Mouse (Mus musculus) MEL (cell line): Measurements from ENCODE around the gene Cpeb4. TPM values are rescaled to one million over a fixed set of nuclear protein-coding genes. Genes with fewer than 3 reads are reported as not detected.

Source experiments
- DNase-seq: peaks from one replicate; pipeline ENCODE4 v3.0.0; 2011; ENCODE audit warnings: low read depth, low spot score
- H3K27ac ChIP-seq: 2 replicates; pipeline ENCODE4 v1.5.1; 2012; ENCODE audit warnings: low read depth, mild to moderate bottlenecking, control low read depth, low read length, moderate library complexity; ENCODE audit not compliant: control insufficient read depth
- H3K27me3 ChIP-seq, 2 experiments: fragments of 150-350 bp in 1 of 2; sonication (generic) in 1 of 2; 2 replicates each; pipeline ENCODE4 v1.6.1; 2012; ENCODE audit warnings: low read length in 2 of 2, mild to moderate bottlenecking in 2 of 2, improper control_type of control experiment in 1 of 2, moderate library complexity in 1 of 2; ENCODE audit not compliant: insufficient read depth in 2 of 2, control insufficient read depth in 1 of 2
- H3K36me3 ChIP-seq, 2 experiments: 2 replicates each; pipeline ENCODE4 v1.6.1; 2012 to 2014; ENCODE audit warnings: low read length in 2 of 2, improper control_type of control experiment in 1 of 2, inconsistent platforms in 1 of 2, mild to moderate bottlenecking in 1 of 2; ENCODE audit not compliant: insufficient read depth in 2 of 2, control insufficient read depth in 1 of 2
- H3K4me1 ChIP-seq, 2 experiments: fragments of 150-350 bp in 1 of 2; sonication (generic) in 1 of 2; 2 replicates each; pipeline ENCODE4 v1.6.1; 2012; ENCODE audit warnings: low read length in 2 of 2, improper control_type of control experiment in 1 of 2, mild to moderate bottlenecking in 1 of 2; ENCODE audit not compliant: insufficient read depth in 2 of 2, control insufficient read depth in 1 of 2
- H3K4me3 ChIP-seq, 2 experiments: fragments of 150-350 bp in 1 of 2; sonication (generic) in 1 of 2; 2 replicates each; pipeline ENCODE4 v1.5.1; 2012; ENCODE audit warnings: low read depth in 2 of 2, low read length in 2 of 2, mild to moderate bottlenecking in 2 of 2, moderate library complexity in 2 of 2, control low read depth in 1 of 2, improper control_type of control experiment in 1 of 2; ENCODE audit not compliant: control insufficient read depth in 1 of 2, insufficient read depth in 1 of 2
- H3K79me2 ChIP-seq: 2 replicates; pipeline ENCODE4 v1.6.1; 2012; ENCODE audit warnings: mild to moderate bottlenecking, low read length, moderate library complexity; ENCODE audit not compliant: control insufficient read depth, poor library complexity, insufficient read depth
- H3K9ac ChIP-seq: 2 replicates; pipeline ENCODE4 v1.6.1; 2012; ENCODE audit warnings: low read depth, mild to moderate bottlenecking, control low read depth, low read length, moderate library complexity; ENCODE audit not compliant: control insufficient read depth, poor library complexity, severe bottlenecking
- H3K9me3 ChIP-seq: fragments of 150-350 bp; sonication (generic); replicated peaks from 2 replicates; pipeline ENCODE4 v1.6.1; 2012; ENCODE audit warnings: mild to moderate bottlenecking, low read length, improper control_type of control experiment, moderate library complexity; ENCODE audit not compliant: insufficient read depth
- CHD1 ChIP-seq: IDR thresholded peaks from 2 replicates; pipeline ENCODE4 v1.6.1; 2012; ENCODE audit warnings: low read depth, mild to moderate bottlenecking, inconsistent platforms, low read length, improper control_type of control experiment
- CHD2 ChIP-seq: IDR thresholded peaks from 2 replicates; pipeline ENCODE4 v1.6.1; 2011; ENCODE audit warnings: low read length, improper control_type of control experiment
- CTCF ChIP-seq, 3 experiments: IDR thresholded peaks in 2 of 3; conservative IDR thresholded peaks in 1 of 3; 2 replicates each; pipeline ENCODE4 v1.5.1; 2011 to 2012; ENCODE audit warnings: low read length in 3 of 3, low read depth in 2 of 3, mild to moderate bottlenecking in 2 of 3, improper control_type of control experiment in 1 of 3, inconsistent platforms in 1 of 3, mixed read lengths in 1 of 3, moderate library complexity in 1 of 3; ENCODE audit not compliant: control insufficient read depth in 1 of 3, insufficient read depth in 1 of 3, poor library complexity in 1 of 3, severe bottlenecking in 1 of 3
- E2F4 ChIP-seq: IDR thresholded peaks from 2 replicates; pipeline ENCODE4 v1.6.1; 2011; ENCODE audit warnings: low read depth, low read length, improper control_type of control experiment, borderline replicate concordance
- ELF1 ChIP-seq: IDR thresholded peaks from 2 replicates; pipeline ENCODE4 v1.6.1; 2014; ENCODE audit warnings: low read depth, mild to moderate bottlenecking, inconsistent platforms, low read length, improper control_type of control experiment, moderate library complexity
- EP300 ChIP-seq, 2 experiments: IDR thresholded peaks; 2 replicates each; pipeline ENCODE4 v1.6.1; 2011; ENCODE audit warnings: improper control_type of control experiment in 2 of 2, low read length in 2 of 2, low read depth in 1 of 2, mild to moderate bottlenecking in 1 of 2
- ETS1 ChIP-seq: IDR thresholded peaks from 2 replicates; pipeline ENCODE4 v1.6.1; 2012; ENCODE audit warnings: low read depth, mild to moderate bottlenecking, inconsistent platforms, low read length, improper control_type of control experiment, moderate library complexity
- GABPA ChIP-seq: IDR thresholded peaks from 2 replicates; pipeline ENCODE4 v1.6.1; 2012; ENCODE audit warnings: low read depth, mild to moderate bottlenecking, inconsistent platforms, low read length, improper control_type of control experiment, moderate library complexity
- GATA1 ChIP-seq: IDR thresholded peaks from 2 replicates; pipeline ENCODE4 v1.6.1; 2011; ENCODE audit warnings: low read depth, low read length, improper control_type of control experiment
- JUND ChIP-seq: IDR thresholded peaks from 2 replicates; pipeline ENCODE4 v1.6.1; 2011; ENCODE audit warnings: low read depth, mild to moderate bottlenecking, improper control_type of control experiment, low read length
- KAT2A ChIP-seq: conservative IDR thresholded peaks from 2 replicates; pipeline ENCODE4 v1.6.1; 2012; ENCODE audit warnings: low read depth, low read length, improper control_type of control experiment, inconsistent platforms
- MAFK ChIP-seq: IDR thresholded peaks from 2 replicates; pipeline ENCODE4 v1.6.1; 2011; ENCODE audit warnings: low read depth, mild to moderate bottlenecking, low read length, improper control_type of control experiment, borderline replicate concordance
- MEF2A ChIP-seq: IDR thresholded peaks from 2 replicates; pipeline ENCODE4 v1.6.1; 2014; ENCODE audit warnings: low read depth, mild to moderate bottlenecking, inconsistent platforms, low read length, improper control_type of control experiment; ENCODE audit not compliant: poor library complexity, insufficient replicate concordance, severe bottlenecking; ENCODE audit errors: extremely low read depth
- MXI1 ChIP-seq: IDR thresholded peaks from 2 replicates; pipeline ENCODE4 v1.6.1; 2011; ENCODE audit warnings: mild to moderate bottlenecking, low read depth, low read length, improper control_type of control experiment
- MYB ChIP-seq: IDR thresholded peaks from 2 replicates; pipeline ENCODE4 v1.6.1; 2011; ENCODE audit warnings: mild to moderate bottlenecking, low read depth, low read length, improper control_type of control experiment
- MYC ChIP-seq: IDR thresholded peaks from 2 replicates; pipeline ENCODE4 v1.6.1; 2011; ENCODE audit warnings: low read depth, mild to moderate bottlenecking, low read length, improper control_type of control experiment, moderate library complexity
- POLR2A ChIP-seq, 2 experiments: IDR thresholded peaks; 2 replicates each; pipeline ENCODE4 v1.6.1; 2011 to 2012; ENCODE audit warnings: low read length in 2 of 2, mild to moderate bottlenecking in 2 of 2, control low read depth in 1 of 2, improper control_type of control experiment in 1 of 2, low read depth in 1 of 2, moderate library complexity in 1 of 2; ENCODE audit not compliant: control insufficient read depth in 1 of 2, insufficient read depth in 1 of 2, poor library complexity in 1 of 2
- POLR2AphosphoS2 ChIP-seq: IDR thresholded peaks from 2 replicates; pipeline ENCODE4 v1.6.1; 2011; ENCODE audit warnings: low read length, improper control_type of control experiment
- POLR2AphosphoS5 ChIP-seq: IDR thresholded peaks from 2 replicates; pipeline ENCODE4 v1.6.1; 2012; ENCODE audit warnings: low read depth, borderline replicate concordance, mild to moderate bottlenecking, inconsistent platforms, low read length, moderate library complexity, mixed read lengths
- RAD21 ChIP-seq: IDR thresholded peaks from 2 replicates; pipeline ENCODE4 v1.6.1; 2011; ENCODE audit warnings: mild to moderate bottlenecking, low read depth, low read length, improper control_type of control experiment
- RCOR1 ChIP-seq: IDR thresholded peaks from 2 replicates; pipeline ENCODE4 v1.6.1; 2012; ENCODE audit warnings: low read depth, mild to moderate bottlenecking, inconsistent platforms, low read length, improper control_type of control experiment
- TCF12 ChIP-seq: IDR thresholded peaks from 2 replicates; pipeline ENCODE4 v1.6.1; 2014; ENCODE audit warnings: low read depth, mild to moderate bottlenecking, inconsistent platforms, low read length, improper control_type of control experiment, moderate library complexity
- UBTF ChIP-seq: IDR thresholded peaks from 2 replicates; pipeline ENCODE4 v1.6.1; 2012; ENCODE audit warnings: low read depth, mild to moderate bottlenecking, inconsistent platforms, low read length, improper control_type of control experiment, moderate library complexity, borderline replicate concordance; ENCODE audit not compliant: insufficient read depth
- USF1 ChIP-seq: IDR thresholded peaks from 2 replicates; pipeline ENCODE4 v1.6.1; 2014; ENCODE audit warnings: low read depth, mild to moderate bottlenecking, inconsistent platforms, low read length, improper control_type of control experiment, moderate library complexity
- USF2 ChIP-seq, 2 experiments: IDR thresholded peaks; 2 replicates each; pipeline ENCODE4 v1.6.1; 2011 to 2012; ENCODE audit warnings: improper control_type of control experiment in 2 of 2, low read length in 2 of 2, borderline replicate concordance in 1 of 2, inconsistent platforms in 1 of 2, low read depth in 1 of 2, mild to moderate bottlenecking in 1 of 2; ENCODE audit not compliant: insufficient read depth in 1 of 2
- ZC3H11A ChIP-seq: IDR thresholded peaks from 2 replicates; pipeline ENCODE4 v1.6.1; 2012; ENCODE audit warnings: low read depth, mild to moderate bottlenecking, inconsistent platforms, low read length, improper control_type of control experiment
- ZKSCAN1 ChIP-seq: IDR thresholded peaks from 2 replicates; pipeline ENCODE4 v1.6.1; 2012; ENCODE audit warnings: low read depth, mild to moderate bottlenecking, inconsistent platforms, low read length, improper control_type of control experiment, moderate library complexity
- ZMIZ1 ChIP-seq: IDR thresholded peaks from 2 replicates; pipeline ENCODE4 v1.6.1; 2012; ENCODE audit warnings: low read depth, mild to moderate bottlenecking, inconsistent platforms, low read length, improper control_type of control experiment, moderate library complexity
- ZNF384 ChIP-seq: IDR thresholded peaks from 2 replicates; pipeline ENCODE4 v1.6.1; 2012; ENCODE audit warnings: low read depth, mild to moderate bottlenecking, inconsistent platforms, low read length, improper control_type of control experiment
- polyA plus RNA-seq, 2 experiments: library from polyadenylated mRNA; stranded (reverse) in 1 of 2; unstranded in 1 of 2; fragments of >175 nt in 1 of 2; fragments of >200 nt in 1 of 2; gene quantifications; 2 replicates each; pipeline versions ENCODE4 v1.2.1 to v1.2.4; 2012; ENCODE audit warnings: low replicate concordance in 2 of 2, low read depth in 1 of 2; ENCODE audit not compliant: insufficient read length in 2 of 2, insufficient read depth in 1 of 2, missing spikeins in 1 of 2
- total RNA-seq: library from RNA; depleted of rRNA; stranded (reverse); fragments of 300-350 nt; gene quantifications from 2 replicates; pipeline ENCODE4 v1.2.3, GENCODE M21; 2012

Gene Cpeb4
- total and polyA plus RNA-seq, 3 experiments, result 3.8 to 4.9 TPM; not detected in 1

DNA sequence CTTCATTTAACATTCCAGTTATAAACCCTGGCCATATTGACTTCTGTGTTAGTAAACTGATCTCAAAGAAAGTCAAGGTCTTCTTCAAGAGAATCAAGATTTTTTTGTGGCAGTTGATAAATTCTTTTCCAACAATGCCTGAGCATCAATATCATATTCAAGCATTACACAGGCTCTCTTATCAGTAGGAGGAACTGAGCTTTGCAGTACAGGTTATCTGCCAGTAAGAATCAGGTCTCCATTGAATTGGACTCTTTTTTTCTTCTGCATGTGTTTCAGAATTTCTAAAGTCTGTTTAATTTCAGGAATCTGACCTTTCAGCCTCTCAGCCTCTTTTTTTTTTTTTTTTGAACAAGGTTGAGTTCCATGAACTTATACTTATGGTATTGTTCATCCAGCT, 40.9 kb downstream of the Cpeb4 start:
- H3K9me3 ChIP-seq, result no peaks in the 10 kb centered on the region

DNA sequence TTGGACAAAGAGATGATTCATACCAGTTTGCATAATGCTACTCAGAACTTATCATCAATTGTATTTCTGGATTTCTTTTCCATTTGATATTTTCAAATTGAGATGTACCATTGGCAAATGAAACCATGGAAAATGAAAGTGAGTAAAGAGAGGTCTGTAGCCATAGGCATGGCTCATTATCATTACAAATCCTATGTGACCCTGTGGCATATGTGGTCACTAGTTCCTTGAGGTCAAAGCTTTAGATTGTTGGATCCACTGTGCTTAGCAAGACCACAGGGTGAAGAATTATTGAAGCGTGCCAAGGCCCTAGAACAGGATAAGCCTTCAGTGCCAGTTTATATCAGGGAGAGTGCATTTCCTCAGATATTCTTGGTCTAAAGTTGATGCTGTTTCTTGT, 45.8 kb downstream of the Cpeb4 start:
- Histone ChIP-seq H3K4me1 (peaks cover 4 to 6% of the 10 kb centered on the region in 2 experiments), H3K9ac (no peak overlapping the region), H3K27me3 (no peaks in the 10 kb centered on the region), H3K4me3 (no peak overlapping the region), H3K79me2 (no peaks in the 10 kb centered on the region)
- TF ChIP-seq JUND, result no peak
- no peak for TF ChIP-seq RAD21
- TF ChIP-seq POLR2A (IDR thresholded peaks at IDR 0.05; ENCODE audit: control insufficient read depth in 1 of 2, insufficient read depth in 1 of 2, low read depth in 1 of 2, low read length in 2 of 2, poor library complexity in 1 of 2), result no peak
- no peak for TF ChIP-seq GATA1
- TF ChIP-seq CHD2, result no peak
- no peak for TF ChIP-seq CTCF (IDR thresholded peaks at IDR 0.05 in 2 of 3, conservative IDR thresholded peaks at IDR 0.05 in 1 of 3; ENCODE audit: control insufficient read depth in 1 of 3, insufficient read depth in 1 of 3, low read depth in 2 of 3, low read length in 3 of 3, poor library complexity in 1 of 3, severe bottlenecking in 1 of 3)
- no peak for TF ChIP-seq TCF12
- TF ChIP-seq USF2 (IDR thresholded peaks at IDR 0.05; ENCODE audit: borderline replicate concordance in 1 of 2, insufficient read depth in 1 of 2, low read depth in 1 of 2, low read length in 2 of 2), result no peak
- no peak for TF ChIP-seq EP300 (IDR thresholded peaks at IDR 0.05; ENCODE audit: low read depth in 1 of 2, low read length in 2 of 2)
- TF ChIP-seq MAFK, result no peak
- TF ChIP-seq, all 39 proteins: peak for 0
- peaks cover 0 to 20% of the 10 kb centered on the region in 2 experiments; a peak in 2 of 4 replicates for H3K36me3 ChIP-seq
- no peak overlapping the region for H3K27ac ChIP-seq
- DNase-seq, result no peak
- no peaks in the 10 kb centered on the region for H3K9me3 ChIP-seq

More for the DNA sequence above, 40.9 kb downstream of the Cpeb4 start:
- Histone ChIP-seq H3K4me1 (peaks cover 4 to 8% of the 10 kb centered on the region in 2 experiments), H3K4me3 (no peak overlapping the region), H3K27me3 (no peaks in the 10 kb centered on the region), H3K27ac (no peak overlapping the region), H3K36me3 (peaks cover 0 to 27% of the 10 kb centered on the region in 2 experiments; a peak in 2 of 4 replicates), H3K79me2 (no peaks in the 10 kb centered on the region), H3K9ac (no peak overlapping the region)
- DNase-seq, result no peak
- TF ChIP-seq KAT2A (no peak), MAFK (no peak), MYC (no peak), POLR2AphosphoS2 (no peak), MYB (no peak), ZNF384 (peak; percentile 69), POLR2A (IDR thresholded peaks at IDR 0.05; ENCODE audit: control insufficient read depth in 1 of 2, insufficient read depth in 1 of 2, low read depth in 1 of 2, low read length in 2 of 2, poor library complexity in 1 of 2) (no peak), E2F4 (no peak), CTCF (IDR thresholded peaks at IDR 0.05 in 2 of 3, conservative IDR thresholded peaks at IDR 0.05 in 1 of 3; ENCODE audit: control insufficient read depth in 1 of 3, insufficient read depth in 1 of 3, low read depth in 2 of 3, low read length in 3 of 3, poor library complexity in 1 of 3, severe bottlenecking in 1 of 3) (no peak), MXI1 (no peak), TCF12 (0 out of 2 replicates have a peak, but pooled peaks have one; percentile 31), RCOR1 (peak; percentile 88), USF1 (no peak), ZMIZ1 (no peak), ELF1 (no peak), CHD1 (no peak), CHD2 (no peak), MEF2A (no peak), ZKSCAN1 (no peak), ETS1 (no peak), EP300 (IDR thresholded peaks at IDR 0.05; ENCODE audit: low read depth in 1 of 2, low read length in 2 of 2) (peak; percentile 52 to 77; a peak in 3 of 4 replicates), GABPA (no peak), UBTF (no peak), JUND (no peak), ZC3H11A (no peak), GATA1 (peak; percentile 82), POLR2AphosphoS5 (no peak)
- TF ChIP-seq, all 39 proteins: peak for 5
